Mouse (Mus musculus): ENCODE measurements around the gene Gtpbp6.

GRCm38 (mm10) chr5:110107581-110108304 lies at the start of gene Gtpbp6:
- TF ChIP-seq CTCF (IDR thresholded peaks at IDR 0.05; ENCODE audit: low read depth), result no peak
- TF ChIP-seq EP300 (optimal IDR thresholded peaks at IDR 0.05), result no peak

Data from stomach, postnatal 0 days (tissue).